Mouse (Mus musculus) megakaryocyte, embryonic 14.5 days (primary cell): ENCODE measurements at regions not wholly inside any gene's neighbourhood (a gene's known extent, or its start where the extent isn't known, plus 50 kb on each side); places are given as distances from the start of the nearest gene placed in this dataset.

Experiments used
- FLI1 ChIP-seq: IDR thresholded peaks from 2 replicates; pipeline ENCODE4 v1.6.1; 2012; ENCODE audit warnings: low read length, inconsistent platforms, mixed read lengths
- GATA1 ChIP-seq: IDR thresholded peaks from 3 replicates; pipeline ENCODE4 v1.6.1; 2012; ENCODE audit warnings: mixed read lengths, low read length, inconsistent platforms, borderline replicate concordance

GRCm38 (mm10) chr8:34353140-34353855 is 241.8 kb upstream of the Gm10131 start:
- no peak for TF ChIP-seq GATA1
- no peak for TF ChIP-seq FLI1
